Mouse (Mus musculus): ENCODE data around the gene Fam169b. TPM values are rescaled to one million over a fixed set of nuclear protein-coding genes. Genes with fewer than 3 reads are reported as not detected.
A peak's percentile ranks its signal among the peaks of the same experiment; 100 is the strongest.

Gene Fam169b
- polyA plus RNA-seq (2014; fragmentation: Nextera tagmentation; extraction: Ambion mirVana), result 0.12 and 0.43 TPM in 2 replicates

DNA sequence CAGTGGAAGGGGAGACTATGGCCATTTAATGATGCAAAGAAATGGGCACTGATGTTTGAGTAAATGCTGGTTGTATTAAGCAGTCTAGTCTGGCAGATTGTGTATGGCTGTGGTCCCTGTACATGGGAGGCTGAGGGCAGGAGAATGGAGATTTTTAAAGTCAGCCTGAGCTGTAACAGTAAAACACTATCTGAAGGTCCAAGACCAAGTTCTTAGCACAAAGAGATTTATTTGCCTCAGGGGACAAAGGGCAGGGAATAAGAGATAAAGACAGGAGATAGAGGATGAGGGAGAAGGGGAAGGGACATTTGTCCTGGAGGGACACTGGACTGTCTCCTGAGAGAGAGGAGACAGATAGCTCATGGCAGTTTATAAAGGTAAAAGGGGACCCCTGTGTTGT lies at the start of gene Fam169b:
TSS of gene Fam169b (plus strand) at position 325 of the 400 bp plus-strand sequence.
- Histone ChIP-seq H3K9ac (ENCODE audit: low read length) (no peak within 1 kb of the TSS), H3K9me3 (ENCODE audit: control insufficient read depth, low read length) (no peaks in the 10 kb centered on the region), H3K27me3 (replicated peaks; ENCODE audit: control insufficient read depth, insufficient read depth, low read length) (peaks cover 18% of the 10 kb centered on the region), H3K4me1 (replicated peaks; ENCODE audit: control insufficient read depth, insufficient read depth, low read length) (peaks cover 4% of the 10 kb centered on the region; the same call in 1 of the 2 replicates), H3K4me2 (ENCODE audit: low read length) (no peak within 1 kb of the TSS), H3K27ac (ENCODE audit: low read depth) (no peak within 1 kb of the TSS), H3K36me3 (ENCODE audit: control insufficient read depth, insufficient read depth, low read length) (no peaks in the 10 kb centered on the region), H3K4me3 (ENCODE audit: low read depth, low read length) (no peak within 1 kb of the TSS)
- no peak for ATAC-seq (replicated peaks; ENCODE audit: low FRiP score, low TSS enrichment, low read depth)
- DNase-seq (ENCODE audit: low spot score), result no peak

DNA sequence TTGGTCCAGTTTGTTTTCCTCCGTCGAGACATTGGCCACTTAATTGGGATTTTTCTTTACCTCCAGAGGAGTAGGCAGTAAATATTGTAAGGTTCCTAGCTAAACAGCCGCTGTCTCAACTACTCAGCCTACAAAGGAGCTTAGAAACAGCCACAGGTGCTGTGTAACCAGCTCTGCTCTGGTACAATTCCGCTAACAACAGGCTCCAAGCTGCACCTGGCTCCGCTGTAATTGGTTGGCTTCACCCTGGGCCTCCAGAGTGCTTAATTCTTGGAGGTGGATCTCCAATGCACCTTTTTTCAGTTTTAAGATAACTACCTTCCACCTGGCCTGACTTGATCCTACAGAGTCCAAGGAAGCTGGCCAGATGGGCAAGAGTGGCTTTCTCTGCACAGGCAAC lies 49.6 kb upstream of the Fam169b start:
- DNase-seq (ENCODE audit: low spot score), result no peak
- Histone ChIP-seq H3K4me1 (replicated peaks; ENCODE audit: control insufficient read depth, insufficient read depth, low read length) (0 out of 2 replicates have a peak, but pooled peaks cover 6% of the 10 kb centered on the region), H3K27ac (ENCODE audit: low read depth) (peak overlapping the region; percentile 55), H3K9ac (ENCODE audit: low read length) (no peak overlapping the region), H3K27me3 (replicated peaks; ENCODE audit: control insufficient read depth, insufficient read depth, low read length) (no peaks in the 10 kb centered on the region), H3K9me3 (ENCODE audit: control insufficient read depth, low read length) (no peaks in the 10 kb centered on the region), H3K4me2 (ENCODE audit: low read length) (no peak overlapping the region), H3K36me3 (ENCODE audit: control insufficient read depth, insufficient read depth, low read length) (peaks cover 44% of the 10 kb centered on the region), H3K4me3 (ENCODE audit: low read depth, low read length) (no peak overlapping the region)
- no peak for ATAC-seq (replicated peaks; ENCODE audit: low FRiP score, low TSS enrichment, low read depth)
- WGBS, result 93% methylated on average over 5 of the region's 5 CpGs

DNA sequence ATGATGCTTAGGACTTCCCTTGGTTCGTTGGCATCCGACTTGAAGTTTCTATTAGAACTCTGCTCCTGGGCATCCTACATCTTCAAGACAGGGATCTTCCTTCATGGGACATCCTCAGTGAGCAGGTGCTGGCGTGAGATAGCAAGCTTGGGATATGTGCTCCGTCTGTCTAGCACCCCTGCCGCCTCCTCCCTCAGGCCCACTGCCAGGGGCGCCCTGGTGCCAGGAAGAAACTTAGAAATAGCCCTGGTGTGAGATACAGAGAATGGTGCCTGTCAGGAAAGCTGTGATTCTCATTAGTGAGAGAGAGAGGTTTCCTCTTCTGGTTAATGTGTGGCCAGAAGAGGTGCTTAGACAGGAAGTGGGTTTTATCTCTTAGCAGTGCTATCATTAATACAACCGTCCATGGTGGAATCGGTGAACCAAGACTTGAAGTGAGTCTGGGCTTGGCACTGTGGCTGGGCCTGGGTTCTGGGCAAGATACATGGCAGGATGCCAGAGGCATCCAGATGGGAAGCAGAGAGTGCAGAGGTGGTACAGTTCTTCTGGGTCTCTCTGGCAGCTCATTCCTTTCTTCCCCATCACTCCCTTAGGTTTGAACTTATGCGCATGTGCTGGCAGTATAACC lies 48.1 kb upstream of the Fam169b start:
- Histone ChIP-seq H3K9me3 (ENCODE audit: control insufficient read depth, low read length) (no peaks in the 10 kb centered on the region), H3K36me3 (ENCODE audit: control insufficient read depth, insufficient read depth, low read length) (peaks cover 42% of the 10 kb centered on the region), H3K9ac (ENCODE audit: low read length) (no peak overlapping the region), H3K4me1 (replicated peaks; ENCODE audit: control insufficient read depth, insufficient read depth, low read length) (0 out of 2 replicates have a peak, but pooled peaks cover 6% of the 10 kb centered on the region), H3K27me3 (replicated peaks; ENCODE audit: control insufficient read depth, insufficient read depth, low read length) (no peaks in the 10 kb centered on the region), H3K4me2 (ENCODE audit: low read length) (no peak overlapping the region), H3K4me3 (ENCODE audit: low read depth, low read length) (no peak overlapping the region), H3K27ac (ENCODE audit: low read depth) (no peak overlapping the region)
- 87% methylated on average over 9 of the region's 9 CpGs for WGBS
- DNase-seq (ENCODE audit: low spot score), result no peak
- no peak for ATAC-seq (replicated peaks; ENCODE audit: low FRiP score, low TSS enrichment, low read depth)

DNA sequence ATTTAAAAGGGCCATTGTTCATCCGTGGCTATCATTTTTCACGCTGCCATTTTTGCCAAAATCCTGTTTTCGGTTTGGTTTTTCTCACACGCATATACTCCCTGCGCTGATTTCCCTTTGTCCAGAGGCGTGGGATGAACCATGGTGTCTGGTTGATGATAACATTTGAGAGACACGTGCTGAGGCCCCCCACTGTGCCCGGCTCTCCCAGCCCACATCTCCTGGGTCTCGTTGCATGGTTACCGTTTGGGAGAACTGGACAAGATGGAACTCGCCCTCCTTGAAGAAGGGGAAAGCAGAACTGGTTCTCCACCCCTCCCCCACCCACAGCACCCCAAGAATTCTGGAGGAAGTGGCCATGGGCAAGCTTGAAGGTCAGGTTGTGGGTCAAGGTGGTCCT lies 46.6 kb upstream of the Fam169b start:
- peaks cover 49% of the 10 kb centered on the region for H3K36me3 ChIP-seq (ENCODE audit: control insufficient read depth, insufficient read depth, low read length)
- DNase-seq (ENCODE audit: low spot score) (no peak), ATAC-seq (replicated peaks; ENCODE audit: low FRiP score, low TSS enrichment, low read depth) (no peak)
- WGBS, result 91% methylated on average over 11 of the region's 11 CpGs
- no peaks in the 10 kb centered on the region for H3K9me3 ChIP-seq (ENCODE audit: control insufficient read depth, low read length)
- 0 out of 2 replicates have a peak, but pooled peaks cover 6% of the 10 kb centered on the region for H3K4me1 ChIP-seq (replicated peaks; ENCODE audit: control insufficient read depth, insufficient read depth, low read length)
- H3K27me3 ChIP-seq (replicated peaks; ENCODE audit: control insufficient read depth, insufficient read depth, low read length), result no peaks in the 10 kb centered on the region
- no peak overlapping the region for H3K4me3 ChIP-seq (ENCODE audit: low read depth, low read length)
- H3K9ac ChIP-seq (ENCODE audit: low read length), result no peak overlapping the region
- no peak overlapping the region for H3K27ac ChIP-seq (ENCODE audit: low read depth)
- H3K4me2 ChIP-seq (ENCODE audit: low read length), result no peak overlapping the region

DNA sequence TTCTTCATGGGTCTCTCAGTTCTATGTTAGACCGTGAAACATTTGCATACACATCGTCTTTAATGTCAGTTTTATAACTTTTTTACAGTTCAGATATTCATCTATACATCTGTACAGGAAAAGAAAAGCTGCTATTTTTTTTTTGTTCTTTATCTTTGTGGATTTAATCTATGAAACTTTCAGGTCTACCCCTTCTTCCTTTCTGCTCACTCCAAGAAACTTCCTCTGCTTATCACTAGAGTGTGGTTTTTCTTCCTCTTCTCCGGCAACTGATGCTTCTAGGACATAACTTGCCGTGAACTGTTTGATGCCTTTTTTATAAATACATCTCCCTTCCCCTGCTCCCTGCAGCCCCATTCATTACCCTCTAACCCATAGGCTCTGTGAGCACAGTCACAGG lies 46.0 kb upstream of the Fam169b start:
- no peak for ATAC-seq (replicated peaks; ENCODE audit: low FRiP score, low TSS enrichment, low read depth)
- H3K9ac ChIP-seq (ENCODE audit: low read length), result no peak overlapping the region

DNA sequence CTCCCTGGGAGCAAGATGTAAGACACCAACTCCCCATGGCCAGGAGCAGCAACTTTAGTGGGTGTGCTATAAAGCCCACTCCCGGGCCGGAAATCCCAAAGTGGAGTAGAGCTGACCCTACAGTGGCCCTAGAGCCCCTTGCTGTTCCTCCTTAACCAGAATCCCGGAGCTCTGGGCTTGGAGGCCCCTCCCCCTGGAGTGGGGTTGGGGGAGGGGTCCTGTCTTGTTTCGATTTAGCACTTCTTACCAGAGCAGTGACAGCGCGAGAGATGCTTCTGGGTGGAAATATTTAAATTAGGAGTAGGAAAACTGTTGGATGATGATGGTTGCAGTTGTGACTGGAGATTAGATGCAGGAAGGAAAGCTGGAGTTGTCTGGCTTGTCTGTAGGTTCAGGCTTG lies 45.1 kb upstream of the Fam169b start:
- no peak overlapping the region for H3K4me3 ChIP-seq (ENCODE audit: low read depth, low read length)
- no peak for ATAC-seq (replicated peaks; ENCODE audit: low FRiP score, low TSS enrichment, low read depth)
- H3K27ac ChIP-seq (ENCODE audit: low read depth), result no peak overlapping the region
- no peak overlapping the region for H3K9ac ChIP-seq (ENCODE audit: low read length)
- H3K4me2 ChIP-seq (ENCODE audit: low read length), result no peak overlapping the region
- H3K4me1 ChIP-seq (replicated peaks; ENCODE audit: control insufficient read depth, insufficient read depth, low read length), result 0 out of 2 replicates have a peak, but pooled peaks cover 6% of the 10 kb centered on the region
- H3K27me3 ChIP-seq (replicated peaks; ENCODE audit: control insufficient read depth, insufficient read depth, low read length), result no peaks in the 10 kb centered on the region
- H3K36me3 ChIP-seq (ENCODE audit: control insufficient read depth, insufficient read depth, low read length), result peaks cover 49% of the 10 kb centered on the region
- WGBS, result 50% methylated on average over 6 of the region's 6 CpGs
- no peaks in the 10 kb centered on the region for H3K9me3 ChIP-seq (ENCODE audit: control insufficient read depth, low read length)
- DNase-seq (ENCODE audit: low spot score), result no peak

More for the DNA sequence above, 46.0 kb upstream of the Fam169b start:
- DNase-seq (ENCODE audit: low spot score), result no peak
- no peak overlapping the region for H3K4me2 ChIP-seq (ENCODE audit: low read length)
- no peaks in the 10 kb centered on the region for H3K9me3 ChIP-seq (ENCODE audit: control insufficient read depth, low read length)
- 0 out of 2 replicates have a peak, but pooled peaks cover 6% of the 10 kb centered on the region for H3K4me1 ChIP-seq (replicated peaks; ENCODE audit: control insufficient read depth, insufficient read depth, low read length)
- H3K27ac ChIP-seq (ENCODE audit: low read depth), result no peak overlapping the region
- 81% methylated on average over 4 of the region's 4 CpGs for WGBS
- no peaks in the 10 kb centered on the region for H3K27me3 ChIP-seq (replicated peaks; ENCODE audit: control insufficient read depth, insufficient read depth, low read length)
- peaks cover 49% of the 10 kb centered on the region for H3K36me3 ChIP-seq (ENCODE audit: control insufficient read depth, insufficient read depth, low read length)
- H3K4me3 ChIP-seq (ENCODE audit: low read depth, low read length), result no peak overlapping the region

DNA sequence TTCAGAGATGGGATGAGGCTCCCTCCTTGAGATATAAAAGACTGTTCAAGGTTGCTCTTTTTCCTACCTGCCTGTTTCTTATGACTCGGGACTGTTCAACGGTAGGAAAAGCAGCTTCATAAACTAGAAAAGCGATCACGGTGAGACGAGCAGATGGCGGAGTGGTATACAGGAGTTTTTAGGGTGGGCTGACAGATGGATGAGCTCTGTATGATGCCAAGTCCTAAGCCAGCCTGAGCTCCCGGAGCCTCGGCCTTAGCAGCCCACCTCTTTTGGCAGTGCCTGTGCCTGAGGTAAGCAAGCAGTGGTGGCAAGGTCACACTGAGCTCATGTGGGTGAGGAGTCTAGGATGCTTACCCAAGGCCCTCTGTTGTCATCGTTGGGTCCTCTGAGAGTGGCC lies 42.8 kb upstream of the Fam169b start:
- 91% methylated on average over 9 of the region's 9 CpGs for WGBS

DNA sequence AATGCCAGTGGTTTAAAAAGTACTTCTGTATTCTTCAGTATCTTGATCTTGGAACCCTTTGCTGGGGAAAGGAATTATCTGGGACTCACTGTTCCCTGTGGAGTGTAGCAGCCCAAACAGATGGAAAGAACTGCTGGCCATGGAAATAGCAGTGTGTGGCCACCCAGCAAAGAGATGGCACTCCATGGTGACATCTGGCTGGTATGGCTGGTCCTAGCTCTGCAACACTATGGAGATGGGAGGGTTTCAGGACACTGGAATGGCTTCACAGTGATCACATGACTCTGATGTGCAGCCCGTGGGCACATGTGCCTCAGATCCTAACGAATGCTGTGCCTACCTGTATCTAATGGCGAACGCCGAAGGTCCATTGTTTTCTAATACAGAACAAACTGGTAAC lies 41.1 kb upstream of the Fam169b start:
- Histone ChIP-seq H3K4me2 (ENCODE audit: low read length) (no peak overlapping the region), H3K27me3 (replicated peaks; ENCODE audit: control insufficient read depth, insufficient read depth, low read length) (no peaks in the 10 kb centered on the region), H3K4me3 (ENCODE audit: low read depth, low read length) (no peak overlapping the region), H3K27ac (ENCODE audit: low read depth) (no peak overlapping the region), H3K36me3 (ENCODE audit: control insufficient read depth, insufficient read depth, low read length) (peaks cover 20% of the 10 kb centered on the region; the same call in 1 of the 2 replicates), H3K9me3 (ENCODE audit: control insufficient read depth, low read length) (no peaks in the 10 kb centered on the region), H3K4me1 (replicated peaks; ENCODE audit: control insufficient read depth, insufficient read depth, low read length) (peaks cover 9% of the 10 kb centered on the region), H3K9ac (ENCODE audit: low read length) (no peak overlapping the region)
- DNase-seq (ENCODE audit: low spot score), result no peak
- 92% methylated on average over 5 of the region's 5 CpGs for WGBS
- no peak for ATAC-seq (replicated peaks; ENCODE audit: low FRiP score, low TSS enrichment, low read depth)

More for the DNA sequence above, 42.8 kb upstream of the Fam169b start:
- Histone ChIP-seq H3K9me3 (ENCODE audit: control insufficient read depth, low read length) (no peaks in the 10 kb centered on the region), H3K27me3 (replicated peaks; ENCODE audit: control insufficient read depth, insufficient read depth, low read length) (no peaks in the 10 kb centered on the region), H3K27ac (ENCODE audit: low read depth) (no peak overlapping the region), H3K36me3 (ENCODE audit: control insufficient read depth, insufficient read depth, low read length) (peaks cover 36% of the 10 kb centered on the region), H3K9ac (ENCODE audit: low read length) (no peak overlapping the region), H3K4me3 (ENCODE audit: low read depth, low read length) (no peak overlapping the region), H3K4me1 (replicated peaks; ENCODE audit: control insufficient read depth, insufficient read depth, low read length) (peaks cover 9% of the 10 kb centered on the region), H3K4me2 (ENCODE audit: low read length) (no peak overlapping the region)
- ATAC-seq (replicated peaks; ENCODE audit: low FRiP score, low TSS enrichment, low read depth) (no peak), DNase-seq (ENCODE audit: low spot score) (no peak)
